Mouse (Mus musculus) midbrain, embryonic 11.5 days (tissue): ENCODE measurements around the gene Psmg3. TPM values are rescaled to one million over a fixed set of nuclear protein-coding genes. Genes with fewer than 3 reads are reported as not detected.

ENCODE experiments used
- polyA plus RNA-seq: library from polyadenylated mRNA; unstranded; fragments of >200 nt; fragmentation: Nextera tagmentation; extraction: Ambion mirVana; gene quantifications from 2 replicates; pipeline ENCODE4 v1.2.1, GENCODE M21; 2014

Psmg3 gene
- polyA plus RNA-seq, 1 experiment from 2014 or later: 81.2 TPM

Other genes starting within 250 kb of the Psmg3 start
- 4.3 and 4.9 TPM in 2 replicates for gene Micall2, start 90.5 kb downstream of the Psmg3 start, polyA plus RNA-seq
- gene Ints1, start 51.2 kb downstream of the Psmg3 start, polyA plus RNA-seq: 23.8 and 26.3 TPM in 2 replicates
- 5.0 and 5.1 TPM in 2 replicates for gene Mafk, start 35.4 kb downstream of the Psmg3 start, polyA plus RNA-seq
- gene Tmem184a, start 7.0 kb downstream of the Psmg3 start, polyA plus RNA-seq: 0.60 and 0.86 TPM in 2 replicates
- not detected in 2 replicates for gene Gm26938, start 478 bp downstream of the Psmg3 start, polyA plus RNA-seq
- gene Elfn1, start 81.1 kb upstream of the Psmg3 start, polyA plus RNA-seq: 0.77 and 1.0 TPM in 2 replicates